Mouse (Mus musculus) embryo, embryonic 11 days (tissue): ENCODE measurements at regions not wholly inside any gene's neighbourhood (a gene's known extent, or its start where the extent isn't known, plus 50 kb on each side); places are given as distances from the start of the nearest gene placed in this dataset.

Experiments used
- DNase-seq: peaks from one replicate; pipeline ENCODE4 v3.0.0-alpha.2; 2015

DNA sequence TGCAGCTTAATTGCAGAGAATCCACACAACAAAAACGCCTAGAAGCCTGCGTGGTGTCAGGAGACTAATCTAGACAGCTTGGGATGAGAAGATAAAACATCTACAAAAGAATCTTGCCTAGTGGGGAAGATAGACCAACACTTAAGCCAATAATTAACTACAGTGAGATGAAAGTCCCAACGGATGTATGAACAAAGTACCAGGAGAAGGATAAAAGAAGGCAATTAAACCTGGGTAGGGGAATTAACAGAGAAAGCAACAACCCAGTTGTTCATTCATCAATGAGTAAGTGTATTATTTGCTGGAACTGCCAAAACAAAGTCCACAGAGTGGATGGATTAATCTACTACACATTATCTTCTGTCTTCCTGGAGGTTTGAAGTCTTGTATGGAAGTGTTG, 99.8 kb downstream of the Olfm4 start:
- no peak for DNase-seq

DNA sequence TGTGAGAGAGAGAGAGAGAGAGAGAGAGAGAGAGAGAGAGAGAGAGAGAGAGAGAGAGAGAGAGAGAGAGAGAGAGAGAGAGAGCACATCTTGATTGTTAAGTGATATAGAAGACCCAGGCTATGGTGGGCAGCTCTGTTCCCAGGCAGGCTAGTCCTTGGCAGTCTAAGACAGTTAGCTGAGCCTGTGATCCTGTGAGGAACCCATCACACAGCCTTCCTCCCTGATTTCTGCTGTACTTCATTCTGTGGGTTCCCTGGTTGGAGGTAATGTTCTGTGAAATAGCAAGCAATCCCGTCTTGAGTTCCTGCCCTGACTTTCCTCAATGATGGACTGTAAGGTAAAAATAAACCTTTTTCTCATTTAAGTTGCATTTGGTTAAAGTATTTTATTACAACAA, 113.4 kb downstream of the Olfm4 start:
- DNase-seq, result no peak

DNA sequence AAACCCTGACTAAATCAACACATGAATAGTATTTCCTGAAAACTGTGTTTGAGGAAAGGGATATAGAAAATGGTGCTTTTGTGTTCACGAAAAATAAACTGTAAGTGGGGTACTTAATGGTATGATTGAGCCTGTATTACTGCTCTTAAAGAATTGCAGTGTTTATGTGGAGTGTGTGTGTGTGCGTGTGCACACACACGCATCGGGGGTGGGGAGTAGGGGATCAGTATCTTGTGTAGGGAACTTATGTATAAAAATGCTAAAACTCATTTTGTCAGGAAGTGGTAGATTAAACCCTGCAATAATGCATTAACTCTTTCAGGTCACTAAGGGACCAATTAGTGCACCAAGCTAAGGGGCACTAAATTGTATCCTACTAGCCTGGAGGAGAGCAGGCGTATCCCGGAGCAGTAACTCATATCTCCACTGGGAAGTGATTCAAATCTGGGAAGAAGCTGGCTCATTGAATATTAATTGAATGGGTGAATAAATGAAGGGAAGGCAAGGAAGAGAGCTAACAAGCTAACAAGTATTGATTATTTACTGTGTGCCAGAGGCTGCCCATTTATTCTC, 129.3 kb downstream of the Olfm4 start:
- DNase-seq, result no peak

DNA sequence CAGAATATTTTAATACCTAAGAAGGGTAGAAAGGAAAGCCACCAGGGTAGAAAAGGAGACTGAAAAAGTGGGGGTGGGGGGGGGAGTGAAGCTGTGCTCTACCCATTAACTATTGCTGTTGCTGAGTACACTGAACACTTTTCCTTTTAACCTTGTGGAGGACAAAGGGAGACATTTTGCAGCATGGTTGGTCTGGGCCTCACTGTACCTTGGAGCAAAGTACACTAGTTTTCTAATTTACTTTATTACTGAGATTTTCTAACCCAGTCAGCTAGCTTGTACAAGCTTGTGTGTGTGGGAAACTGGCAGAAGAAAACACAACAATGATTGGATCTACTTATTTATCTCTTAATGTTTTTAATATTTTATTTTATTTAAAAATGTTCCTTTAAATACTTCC, 130.4 kb downstream of the Olfm4 start:
- DNase-seq, result no peak

DNA sequence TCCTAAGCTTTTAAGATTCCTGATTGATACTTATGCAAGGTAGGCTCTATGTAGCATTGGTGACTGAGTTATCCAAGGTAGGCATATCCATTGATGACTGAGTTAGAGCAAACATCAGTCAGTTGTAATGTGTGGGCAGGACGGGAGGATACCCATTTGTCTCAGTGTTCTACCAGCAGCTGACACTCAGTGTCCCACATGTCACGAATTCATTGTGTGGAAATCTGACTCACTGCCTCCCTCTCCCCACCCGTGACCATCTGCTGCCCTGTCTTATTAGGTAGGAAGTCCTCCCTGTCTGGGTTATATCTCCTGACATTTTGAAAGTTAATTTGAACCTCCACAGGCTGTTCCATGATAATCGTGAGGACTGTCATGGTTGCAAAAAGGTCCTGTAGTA, 141.3 kb downstream of the Olfm4 start:
- DNase-seq, result no peak

DNA sequence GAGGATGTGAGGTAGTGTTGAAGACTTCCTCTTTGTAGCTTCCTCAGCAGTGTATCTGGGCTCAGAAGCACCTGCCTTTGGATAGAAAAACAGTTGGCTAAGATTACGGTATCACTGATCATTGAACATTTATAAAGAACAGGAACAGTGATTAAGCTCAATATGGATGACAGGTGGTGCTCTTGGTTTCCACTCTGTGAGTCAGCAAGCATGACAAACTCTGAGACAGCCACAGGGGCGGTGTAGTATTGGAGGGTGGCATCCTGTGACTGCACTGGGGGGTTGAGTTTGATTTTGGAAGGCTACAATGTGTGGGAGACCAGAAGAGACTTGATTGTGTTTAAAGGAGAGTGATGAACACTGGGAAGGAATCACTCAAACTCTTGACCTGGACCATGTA, 144.3 kb downstream of the Olfm4 start:
- DNase-seq, result no peak

DNA sequence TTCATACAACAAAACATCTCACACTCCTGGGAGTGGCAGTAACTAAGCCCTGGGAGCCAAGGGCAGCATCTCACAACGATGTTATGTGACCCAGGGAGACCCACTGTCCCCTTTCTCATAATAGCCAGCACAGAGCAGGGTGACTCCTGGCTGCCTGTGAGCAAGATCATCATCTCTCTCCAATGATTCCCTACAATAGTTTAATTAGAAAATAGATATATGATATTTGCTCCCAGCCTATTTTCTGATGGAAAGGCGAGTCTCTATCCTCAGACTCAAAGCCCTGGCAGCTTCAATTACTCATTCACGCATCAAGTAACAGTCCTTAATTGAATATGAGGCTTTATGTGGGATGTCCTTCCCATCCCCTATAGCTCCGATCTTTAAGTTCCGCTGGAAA, 153.7 kb downstream of the Olfm4 start:
- no peak for DNase-seq

DNA sequence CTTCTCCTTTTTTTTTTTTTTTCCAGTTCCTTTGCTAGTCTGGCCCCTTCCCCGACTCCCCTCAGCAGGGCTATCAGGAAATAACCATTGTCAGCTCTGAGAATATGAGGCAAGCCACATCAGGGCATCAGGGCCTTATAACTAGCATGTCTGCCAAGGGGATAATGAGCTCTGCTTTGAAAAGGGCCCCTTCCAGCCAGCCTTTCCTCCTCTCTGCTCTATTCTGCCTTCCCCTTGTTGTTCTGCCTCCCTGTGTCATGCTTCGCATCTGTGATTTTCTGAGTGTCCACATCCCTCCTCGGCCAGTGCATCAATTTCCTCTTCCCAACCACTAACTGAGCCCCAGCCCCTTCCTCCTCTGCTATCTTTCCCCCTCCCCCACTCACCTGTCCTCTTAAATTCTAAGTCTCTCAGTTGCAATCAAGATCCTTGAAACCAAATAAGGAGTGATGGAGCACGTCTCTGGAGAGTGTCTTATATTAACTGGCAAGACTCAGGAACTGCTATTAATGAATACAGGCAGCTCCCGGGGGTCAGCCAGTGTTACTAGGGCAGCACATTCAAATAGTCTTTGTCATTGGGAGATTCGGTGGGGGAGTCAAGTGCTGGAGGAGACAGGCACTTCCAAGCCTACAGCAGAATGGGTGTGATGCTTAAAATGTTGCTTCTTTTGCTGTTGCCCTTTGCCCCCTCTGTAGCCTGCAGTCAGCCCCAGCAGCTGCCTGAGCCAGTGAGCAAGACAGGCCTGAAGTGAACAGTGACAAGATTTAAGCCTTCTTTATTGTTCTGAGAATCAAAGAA, 155.3 kb downstream of the Olfm4 start:
- peak; percentile 56 for DNase-seq

DNA sequence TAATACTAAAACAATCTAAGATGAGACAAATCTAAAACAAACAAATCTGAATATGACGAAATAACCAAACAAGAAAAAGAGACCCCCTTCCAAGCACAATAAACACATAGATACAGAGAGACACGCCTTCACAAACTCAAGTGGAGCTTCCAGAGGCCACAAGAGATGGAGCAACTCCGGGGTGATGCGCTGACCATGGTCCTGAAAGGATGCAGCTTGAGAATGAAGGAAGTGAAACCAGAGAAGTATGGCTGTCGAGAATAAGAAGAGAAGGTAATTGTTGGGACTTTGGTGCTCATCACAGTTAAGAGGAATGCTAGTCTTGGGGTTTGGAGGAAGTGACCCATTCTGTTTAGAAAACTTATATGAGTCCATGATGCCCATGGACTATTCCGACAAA, 173.1 kb downstream of the Olfm4 start:
- peak; percentile 72 for DNase-seq

DNA sequence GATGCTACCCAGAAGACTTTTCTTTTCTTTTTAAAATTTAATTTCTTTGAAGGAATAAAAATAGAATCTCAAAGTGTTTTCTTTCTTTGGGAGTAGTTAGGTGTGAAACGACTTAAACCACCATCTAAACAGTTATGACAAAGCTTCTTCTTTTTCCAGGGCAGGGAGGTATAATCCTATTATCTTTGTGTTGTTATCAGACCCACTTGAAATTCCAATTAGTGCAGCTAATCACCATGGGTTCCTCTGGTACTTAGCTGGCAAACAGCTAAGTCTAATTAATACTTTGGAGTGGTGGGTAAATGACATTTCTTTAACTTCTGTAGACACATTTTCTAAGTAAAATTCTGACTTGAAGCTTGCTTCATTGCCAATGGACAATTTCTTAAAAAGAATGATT, 185.3 kb downstream of the Olfm4 start:
- no peak for DNase-seq

DNA sequence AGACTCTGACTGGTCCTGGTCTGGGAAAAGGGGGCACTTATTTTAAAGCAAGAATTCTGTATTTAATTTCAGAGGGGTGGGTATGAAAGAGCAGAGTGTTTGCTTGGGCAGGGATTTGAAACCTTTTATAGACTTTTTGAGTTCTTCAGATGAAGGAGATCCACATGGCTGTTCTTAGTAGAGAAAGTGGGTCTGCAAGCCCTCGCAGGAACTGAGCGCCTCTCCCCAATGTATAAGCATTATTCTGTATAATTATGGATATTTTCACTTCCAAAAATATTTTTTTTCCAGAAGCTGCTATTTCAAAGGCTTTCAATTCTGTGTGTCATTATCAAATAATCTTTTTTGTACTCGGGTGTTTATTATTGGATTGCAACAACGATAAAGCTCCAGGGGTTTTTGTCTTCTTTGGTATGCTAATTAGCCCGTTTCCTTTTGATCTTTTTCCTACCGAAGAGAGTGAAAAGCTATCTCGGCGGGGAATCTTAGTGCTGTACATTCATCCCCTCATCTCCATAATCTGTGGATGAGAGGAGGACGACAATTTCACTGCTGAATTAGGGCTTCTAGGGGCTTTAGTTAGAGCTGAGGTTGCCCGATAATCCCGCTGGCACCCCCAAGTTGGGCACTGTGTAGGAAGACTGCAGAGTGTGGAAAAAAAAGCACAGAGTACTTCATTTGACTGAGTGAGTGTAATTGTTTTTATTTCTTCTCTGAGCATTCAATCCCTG, 186.7 kb downstream of the Olfm4 start:
- DNase-seq, result peak; percentile 49

DNA sequence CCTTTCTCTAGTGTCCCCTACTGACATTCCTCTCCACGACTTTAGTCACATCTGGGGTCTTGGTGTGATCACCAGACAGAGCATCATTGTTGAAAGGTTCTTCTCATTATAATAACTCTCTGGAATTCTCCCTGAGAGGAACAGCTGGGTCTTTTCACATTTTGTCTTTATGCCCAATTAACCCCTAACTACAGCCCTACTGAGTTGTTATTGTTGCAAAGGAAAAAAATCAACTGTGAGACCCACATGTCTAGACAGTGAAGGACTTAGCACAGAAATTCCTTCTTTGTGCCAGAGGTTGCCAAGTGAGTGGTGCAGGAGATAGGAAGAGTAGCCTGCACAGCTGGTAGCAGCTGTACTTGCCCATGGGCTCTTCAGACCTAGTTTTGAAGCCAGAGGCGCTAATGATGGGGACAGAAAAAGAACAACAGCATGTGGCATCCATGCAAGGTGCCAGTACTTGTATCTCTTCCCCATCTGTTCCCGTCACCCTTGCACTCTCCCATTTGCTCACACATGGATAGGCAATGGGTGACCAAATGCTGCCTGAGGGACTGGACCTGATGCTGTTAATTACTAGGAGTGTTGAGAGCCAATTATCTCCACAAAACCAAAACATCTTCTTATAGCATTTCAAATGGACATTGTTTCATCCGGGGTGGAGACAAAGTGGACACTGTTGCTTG, 189.1 kb downstream of the Olfm4 start:
- peak; percentile 30 for DNase-seq

DNA sequence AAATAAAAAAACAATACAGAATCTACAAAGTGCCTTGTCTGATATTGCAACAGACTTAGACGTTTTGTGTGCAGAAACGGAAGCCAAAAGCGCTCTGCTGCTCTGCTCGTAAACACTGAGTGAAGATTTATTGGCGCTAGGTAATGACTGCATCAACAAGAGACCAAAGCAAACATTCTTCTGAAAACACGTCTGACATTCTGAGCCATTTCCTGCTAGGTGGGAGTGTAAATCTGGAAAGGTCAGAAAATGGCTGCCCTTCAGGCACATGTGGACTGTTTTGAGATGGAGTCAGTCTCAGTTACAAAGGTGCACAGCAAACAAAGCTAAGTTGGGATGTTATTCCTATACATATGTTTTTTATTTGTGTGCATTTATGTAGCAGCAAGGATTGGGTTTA, 192.6 kb downstream of the Olfm4 start:
- DNase-seq, result peak; percentile 67

DNA sequence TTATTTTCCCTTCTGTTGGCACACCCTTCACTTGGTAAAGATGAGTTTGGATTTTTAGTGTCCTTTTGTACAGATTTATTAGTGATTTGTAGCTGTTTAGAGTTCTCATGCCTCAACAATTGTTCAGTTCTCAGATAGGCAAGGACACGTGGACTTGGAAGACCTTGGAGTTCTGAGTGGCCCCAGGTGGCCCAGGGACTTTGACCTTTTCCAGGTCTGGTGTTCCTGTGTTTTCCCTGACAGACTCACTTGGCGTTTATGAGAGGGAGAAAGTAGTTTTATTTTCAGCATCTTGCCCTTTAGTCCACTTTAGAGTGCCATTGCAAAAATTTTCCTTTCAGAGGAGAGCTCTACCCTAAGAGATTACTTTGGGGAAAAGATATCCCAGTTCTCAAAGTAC, 211.2 kb downstream of the Olfm4 start:
- DNase-seq, result no peak

DNA sequence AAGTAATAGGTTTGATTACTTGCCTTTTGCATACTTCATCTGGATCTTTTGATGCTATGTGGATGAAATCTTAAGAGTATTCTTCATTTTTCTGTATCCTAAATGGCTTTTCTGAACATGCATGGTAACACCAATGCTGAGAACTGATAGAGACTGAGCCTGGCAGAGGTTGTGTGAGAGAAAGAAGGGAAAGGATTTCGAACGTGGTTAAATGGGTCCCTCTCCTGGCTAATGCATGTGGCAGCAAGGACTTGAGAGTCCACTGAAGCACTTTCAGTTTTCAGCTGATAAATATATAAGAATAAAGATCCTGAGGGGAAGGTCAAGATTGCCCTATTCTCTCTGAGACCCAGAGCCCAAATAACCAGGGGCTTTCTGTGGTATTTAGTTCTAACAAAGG, 229.0 kb downstream of the Olfm4 start:
- DNase-seq, result peak; percentile 63

DNA sequence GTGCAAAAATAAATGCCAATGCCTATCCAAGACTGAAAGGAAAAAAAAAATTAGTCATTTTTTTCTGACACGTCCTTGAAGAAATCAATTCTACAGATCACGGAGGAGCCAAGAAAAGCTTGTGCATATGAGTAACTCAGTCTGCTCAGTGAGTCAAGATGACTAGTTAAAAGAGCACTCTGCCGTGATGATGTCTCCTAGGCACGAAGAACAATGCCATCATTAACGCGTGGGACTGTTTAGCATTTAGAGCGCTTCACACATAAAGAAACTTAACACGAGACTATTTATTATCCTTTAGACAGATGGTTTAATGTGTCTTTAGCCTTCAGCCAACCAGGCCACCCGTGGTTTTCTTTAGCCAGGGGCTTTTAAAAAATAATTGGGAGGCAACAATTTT, 229.8 kb downstream of the Olfm4 start:
- DNase-seq, result no peak

DNA sequence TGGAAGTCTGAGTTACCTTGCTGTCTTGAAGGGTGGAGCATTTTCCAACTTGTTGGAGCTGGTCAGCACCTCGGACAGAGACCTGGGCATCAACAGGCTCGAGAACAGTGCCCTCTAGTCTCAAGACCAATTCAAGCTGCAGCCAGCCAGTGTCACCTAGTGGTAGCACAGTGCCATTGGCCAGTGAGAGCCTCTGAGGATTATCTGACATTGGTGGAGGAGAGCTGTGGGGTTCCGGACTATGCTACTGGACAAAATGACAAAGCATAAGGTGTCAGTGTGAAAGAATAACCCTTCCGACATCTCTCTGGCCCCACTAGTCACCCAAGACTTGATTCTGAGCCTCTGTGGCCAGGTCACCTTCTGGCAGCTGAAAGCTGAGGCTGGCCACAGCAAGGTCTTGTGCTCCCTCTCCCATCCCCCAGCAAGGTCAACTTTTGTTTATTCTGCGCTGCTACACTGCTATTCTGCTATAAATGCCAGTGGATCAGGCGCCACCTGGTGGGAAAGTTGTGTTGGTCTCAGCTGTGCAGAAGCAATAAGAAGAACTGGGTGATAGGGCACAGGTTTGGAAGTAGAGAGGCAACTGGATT, 232.2 kb downstream of the Olfm4 start:
- peak; percentile 90 for DNase-seq

DNA sequence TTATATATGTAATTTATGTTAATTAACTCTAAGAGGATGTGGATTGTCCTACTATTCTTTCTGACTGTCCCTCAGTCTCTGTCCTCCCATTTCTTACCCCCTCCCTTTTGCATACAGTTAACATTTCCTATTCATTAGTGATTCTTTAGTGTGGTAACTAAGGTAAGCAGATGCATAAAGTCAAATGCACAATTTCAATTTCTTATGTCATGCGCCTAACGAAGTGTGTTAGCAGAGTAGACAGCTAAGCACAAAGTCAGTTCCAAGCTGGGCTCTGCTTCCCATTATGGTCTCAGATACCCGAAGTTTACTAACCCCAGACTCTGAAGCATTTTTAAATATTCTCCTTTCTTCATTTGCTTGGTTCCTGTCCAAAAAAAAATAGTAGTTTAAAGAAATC, 248.2 kb downstream of the Olfm4 start:
- no peak for DNase-seq

DNA sequence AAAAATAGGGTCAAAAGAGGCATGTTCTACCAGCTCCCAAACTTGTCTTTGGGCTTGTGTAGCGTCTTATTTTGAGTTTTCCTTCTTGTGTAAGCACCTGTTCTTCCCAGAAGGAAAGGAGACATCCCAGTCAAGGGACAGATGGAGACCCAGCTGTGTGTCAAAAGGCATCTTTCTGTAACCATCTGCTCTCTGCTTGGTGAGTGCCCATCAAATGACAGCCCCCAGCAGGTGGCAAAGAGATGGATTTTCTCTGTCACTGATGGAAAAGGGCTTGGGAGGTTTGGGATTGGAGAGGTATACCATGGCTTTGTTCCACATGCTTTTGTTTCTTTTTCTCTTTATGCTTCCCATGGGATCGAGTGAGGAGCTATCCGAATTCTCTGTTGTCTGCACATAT, 249.1 kb downstream of the Olfm4 start:
- no peak for DNase-seq

DNA sequence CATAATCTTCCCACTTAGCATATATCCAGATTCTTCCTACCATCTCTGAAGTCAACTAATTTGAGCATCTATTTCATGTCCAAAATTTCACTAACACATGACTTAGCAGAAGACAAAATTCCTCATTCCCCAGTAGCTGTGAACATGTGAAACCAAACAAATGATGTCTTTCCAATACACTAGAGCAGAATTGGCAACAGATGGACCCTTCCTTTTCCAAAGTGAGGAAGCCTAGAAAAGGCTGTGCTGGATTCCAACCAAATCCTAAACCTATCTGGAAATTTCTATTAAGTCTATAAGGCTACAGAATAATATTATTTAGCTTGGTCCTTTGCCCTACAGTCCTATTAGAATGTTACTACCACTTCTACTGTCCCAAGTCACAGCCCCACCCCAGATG, 253.3 kb downstream of the Olfm4 start:
- DNase-seq, result no peak

DNA sequence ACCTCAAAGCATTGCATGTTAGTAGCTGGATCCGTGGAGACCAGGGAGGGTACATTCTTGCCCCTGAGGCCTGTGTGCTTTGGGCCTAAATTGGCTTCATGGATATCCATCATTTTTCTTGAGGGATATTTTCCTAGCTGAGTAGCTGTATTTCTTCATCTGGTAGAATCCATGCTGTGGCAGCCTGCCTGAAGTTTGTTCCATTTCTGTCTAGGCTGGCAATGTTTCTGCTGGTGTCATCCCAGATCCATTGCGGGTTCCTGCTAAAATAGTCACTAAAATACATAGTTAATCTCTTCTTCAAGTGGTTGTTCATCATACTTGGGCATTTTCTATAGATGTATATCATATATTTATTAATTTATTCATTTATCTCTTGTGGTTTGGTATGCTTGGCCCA, 253.7 kb downstream of the Olfm4 start:
- no peak for DNase-seq

DNA sequence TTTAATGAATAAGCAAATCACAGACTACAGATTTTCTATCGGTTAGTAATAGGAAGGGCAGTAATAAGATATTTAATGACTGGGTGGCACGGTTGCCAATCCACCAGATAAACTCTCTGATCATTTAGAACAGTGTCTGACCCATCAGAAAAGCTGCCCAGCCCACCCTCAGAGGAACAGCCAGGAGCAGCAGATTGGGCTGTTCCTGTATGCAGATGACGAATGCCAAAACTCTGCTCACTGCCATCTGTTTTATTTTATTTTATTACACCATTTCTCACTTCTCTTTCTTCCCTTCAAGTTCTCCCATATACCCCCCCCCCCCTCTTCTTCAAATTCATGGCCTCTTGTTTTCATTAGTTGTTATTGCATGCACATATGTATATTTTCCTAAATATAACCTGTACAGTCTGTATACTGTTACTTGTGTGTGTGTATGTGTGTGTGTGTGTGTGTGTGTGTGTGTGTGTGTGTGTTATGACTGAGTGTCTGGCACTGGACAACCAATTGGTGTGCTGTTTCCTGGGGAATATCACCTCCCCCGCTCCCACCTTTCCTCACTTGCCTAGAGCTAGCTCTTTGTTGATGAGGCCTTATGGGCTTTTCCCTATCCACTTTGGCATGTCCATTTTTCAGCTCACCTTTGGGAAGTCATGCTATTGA, 260.9 kb downstream of the Olfm4 start:
- no peak for DNase-seq

DNA sequence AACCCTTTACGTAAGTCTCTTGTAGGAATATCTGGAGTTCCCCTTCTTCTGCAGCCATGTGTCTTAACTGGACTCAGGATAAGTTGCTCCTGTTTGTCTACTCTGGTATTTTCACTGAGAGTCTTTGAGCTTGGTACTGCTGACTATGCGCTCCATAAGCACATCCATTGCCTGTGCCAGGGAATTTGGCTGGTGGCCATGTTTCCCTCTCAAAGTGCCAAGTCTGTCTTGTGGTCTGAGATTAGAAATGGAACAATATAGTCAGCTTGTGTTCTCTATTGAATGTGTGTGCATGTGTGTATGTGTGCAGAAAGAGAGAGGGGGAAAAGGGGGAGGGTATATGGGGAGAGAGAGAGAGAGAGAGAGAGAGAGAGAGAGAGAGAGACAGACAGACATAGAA, 263.7 kb downstream of the Olfm4 start:
- DNase-seq, result no peak
